Mouse (Mus musculus) heart, adult 2 months (tissue): ENCODE results near the gene Ubc.

Experiments
- CTCF ChIP-seq: fragments of 200-600 bp; IDR thresholded peaks from 2 replicates; pipeline ENCODE4 v1.8.1; 2022; ENCODE audit warnings: antibody characterized with exemption, mild to moderate bottlenecking, moderate library complexity
- POLR2A ChIP-seq: fragments of 200-500 bp; IDR thresholded peaks from 2 replicates; pipeline ENCODE4 v1.6.1; 2011; ENCODE audit warnings: mild to moderate bottlenecking, low read depth, low read length, control low read depth; ENCODE audit not compliant: insufficient read depth

GRCm38 (mm10) chr5:125337526-125337925 lies 52.5 kb downstream of the Ubc start:
- TF ChIP-seq CTCF (no peak), POLR2A (no peak)
